Mouse (Mus musculus) liver, embryonic 14.5 days (tissue): ENCODE data around the gene Hspb11.

Source experiments
- CTCF ChIP-seq: IDR thresholded peaks from 2 replicates; pipeline ENCODE4 v1.5.1; 2016; ENCODE audit warnings: antibody characterized with exemption, low read depth, control low read depth
- EP300 ChIP-seq: IDR thresholded peaks from 2 replicates; pipeline ENCODE4 v1.6.1; 2016; ENCODE audit warnings: antibody characterized with exemption, low read depth

DNA sequence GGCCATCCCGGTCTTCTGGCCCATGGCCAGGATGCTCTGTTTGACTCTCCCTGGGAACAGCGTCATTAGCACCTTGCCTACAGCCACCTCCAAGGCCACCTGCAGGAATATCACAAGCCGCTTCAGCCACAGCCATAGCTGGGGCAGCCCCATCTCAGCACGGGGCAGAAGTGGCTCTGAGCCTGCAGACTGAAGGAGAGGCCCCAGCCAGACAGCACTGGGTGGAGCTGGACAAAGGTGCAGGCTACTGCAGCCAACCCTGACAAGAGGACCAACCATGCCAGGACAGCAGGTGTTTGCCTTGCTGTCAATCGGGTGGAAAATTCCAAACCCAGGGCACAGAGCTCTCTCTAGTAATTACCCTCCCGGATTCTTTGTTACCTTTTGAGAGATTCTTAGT is 53.6 kb downstream of the Hspb11 start, which contains the start of gene Dio1:
- no peak for TF ChIP-seq CTCF
- no peak for TF ChIP-seq EP300
